Mouse (Mus musculus): ENCODE data around the gene Tjp2. TPM values are rescaled to one million over a fixed set of nuclear protein-coding genes. Genes with fewer than 3 reads are reported as not detected.

The Tjp2 gene
- polyA plus RNA-seq, 1 experiment from 2014 or later = 18.3 TPM

GRCm38 (mm10) chr19:24058021-24058420 lies 166.8 kb downstream of the Tjp2 start:
- DNase-seq (ENCODE audit: low spot score) = no peak
- no peak for TF ChIP-seq CTCF (IDR thresholded peaks at IDR 0.05; ENCODE audit: low read depth)
- TF ChIP-seq EP300 (optimal IDR thresholded peaks at IDR 0.05) = no peak
- no peak overlapping the region for H3K9ac ChIP-seq (ENCODE audit: low read length)
- ATAC-seq (ENCODE audit: low FRiP score, low TSS enrichment) = no peak
- no peak overlapping the region for H3K4me2 ChIP-seq (replicated peaks; ENCODE audit: low read depth)
- H3K4me3 ChIP-seq (ENCODE audit: low read depth, low read length) = no peak overlapping the region
- H3K27ac ChIP-seq (replicated peaks) = no peak overlapping the region
- H3K9me3 ChIP-seq (ENCODE audit: control insufficient read depth, low read length) = no peaks in the 10 kb centered on the region
- H3K4me1 ChIP-seq (replicated peaks; ENCODE audit: control insufficient read depth, insufficient read depth) = no peaks in the 10 kb centered on the region
- no peaks in the 10 kb centered on the region for H3K27me3 ChIP-seq (ENCODE audit: control insufficient read depth, insufficient read depth, low read length)
- 68% methylated on average over 5 of the region's 5 CpGs for WGBS
- no peaks in the 10 kb centered on the region for H3K36me3 ChIP-seq (ENCODE audit: control insufficient read depth, insufficient read depth, low read length)

- no peak for ATAC-seq (ENCODE audit: low FRiP score, low TSS enrichment)
- H3K9me3 ChIP-seq (ENCODE audit: control insufficient read depth, low read length) = no peaks in the 10 kb centered on the region
- no peak overlapping the region for H3K4me2 ChIP-seq (replicated peaks; ENCODE audit: low read depth)
- WGBS = 96% methylated on average over 1 of the region's 1 CpGs
- no peak overlapping the region for H3K9ac ChIP-seq (ENCODE audit: low read length)
- no peaks in the 10 kb centered on the region for H3K36me3 ChIP-seq (ENCODE audit: control insufficient read depth, insufficient read depth, low read length)
- no peaks in the 10 kb centered on the region for H3K4me1 ChIP-seq (replicated peaks; ENCODE audit: control insufficient read depth, insufficient read depth)
- no peak overlapping the region for H3K27ac ChIP-seq (replicated peaks)
- no peak for DNase-seq (ENCODE audit: low spot score)
- H3K4me3 ChIP-seq (ENCODE audit: low read depth, low read length) = no peak overlapping the region
- H3K27me3 ChIP-seq (ENCODE audit: control insufficient read depth, insufficient read depth, low read length) = no peaks in the 10 kb centered on the region
- TF ChIP-seq CTCF (IDR thresholded peaks at IDR 0.05; ENCODE audit: low read depth) = peak; percentile 26
- TF ChIP-seq EP300 (optimal IDR thresholded peaks at IDR 0.05) = no peak
Observed at GRCm38 (mm10) chr19:24056880-24057279, 167.9 kb downstream of the Tjp2 start.

- H3K9me3 ChIP-seq (ENCODE audit: control insufficient read depth, low read length) = no peaks in the 10 kb centered on the region
- WGBS = 27% methylated on average over 2 of the region's 2 CpGs
- no peak overlapping the region for H3K4me2 ChIP-seq (replicated peaks; ENCODE audit: low read depth)
- H3K4me3 ChIP-seq (ENCODE audit: low read depth, low read length) = no peak overlapping the region
- H3K27me3 ChIP-seq (ENCODE audit: control insufficient read depth, insufficient read depth, low read length) = no peaks in the 10 kb centered on the region
- DNase-seq (ENCODE audit: low spot score) (no peak), ATAC-seq (ENCODE audit: low FRiP score, low TSS enrichment) (peak; percentile 68; the same call in 1 of the 2 replicates)
- no peak overlapping the region for H3K27ac ChIP-seq (replicated peaks)
- TF ChIP-seq CTCF (IDR thresholded peaks at IDR 0.05; ENCODE audit: low read depth) (no peak), EP300 (optimal IDR thresholded peaks at IDR 0.05) (no peak)
- H3K36me3 ChIP-seq (ENCODE audit: control insufficient read depth, insufficient read depth, low read length) = no peaks in the 10 kb centered on the region
- H3K9ac ChIP-seq (ENCODE audit: low read length) = no peak overlapping the region
- no peaks in the 10 kb centered on the region for H3K4me1 ChIP-seq (replicated peaks; ENCODE audit: control insufficient read depth, insufficient read depth)
Observed at GRCm38 (mm10) chr19:24054904-24055303, 169.9 kb downstream of the Tjp2 start.

GRCm38 (mm10) chr19:24054265-24054664 lies 170.6 kb downstream of the Tjp2 start:
- no peaks in the 10 kb centered on the region for H3K36me3 ChIP-seq (ENCODE audit: control insufficient read depth, insufficient read depth, low read length)
- H3K27me3 ChIP-seq (ENCODE audit: control insufficient read depth, insufficient read depth, low read length) = no peaks in the 10 kb centered on the region
- H3K4me2 ChIP-seq (replicated peaks; ENCODE audit: low read depth) = no peak overlapping the region
- TF ChIP-seq EP300 (optimal IDR thresholded peaks at IDR 0.05) = no peak
- TF ChIP-seq CTCF (IDR thresholded peaks at IDR 0.05; ENCODE audit: low read depth) = no peak
- H3K9me3 ChIP-seq (ENCODE audit: control insufficient read depth, low read length) = no peaks in the 10 kb centered on the region
- peak overlapping the region; percentile 37; the same call in 1 of the 2 replicates for H3K27ac ChIP-seq (replicated peaks)
- WGBS = 46% methylated on average over 5 of the region's 5 CpGs
- no peak for ATAC-seq (ENCODE audit: low FRiP score, low TSS enrichment)
- DNase-seq (ENCODE audit: low spot score) = no peak
- H3K9ac ChIP-seq (ENCODE audit: low read length) = no peak overlapping the region
- H3K4me3 ChIP-seq (ENCODE audit: low read depth, low read length) = no peak overlapping the region
- H3K4me1 ChIP-seq (replicated peaks; ENCODE audit: control insufficient read depth, insufficient read depth) = no peaks in the 10 kb centered on the region

- no peaks in the 10 kb centered on the region for H3K4me1 ChIP-seq (replicated peaks; ENCODE audit: control insufficient read depth, insufficient read depth)
- no peak overlapping the region for H3K9ac ChIP-seq (ENCODE audit: low read length)
- H3K27me3 ChIP-seq (ENCODE audit: control insufficient read depth, insufficient read depth, low read length) = no peaks in the 10 kb centered on the region
- no peak overlapping the region for H3K4me2 ChIP-seq (replicated peaks; ENCODE audit: low read depth)
- ATAC-seq (ENCODE audit: low FRiP score, low TSS enrichment) (no peak), DNase-seq (ENCODE audit: low spot score) (no peak)
- no peak for TF ChIP-seq EP300 (optimal IDR thresholded peaks at IDR 0.05)
- no peak for TF ChIP-seq CTCF (IDR thresholded peaks at IDR 0.05; ENCODE audit: low read depth)
- H3K36me3 ChIP-seq (ENCODE audit: control insufficient read depth, insufficient read depth, low read length) = no peaks in the 10 kb centered on the region
- no peaks in the 10 kb centered on the region for H3K9me3 ChIP-seq (ENCODE audit: control insufficient read depth, low read length)
- 56% methylated on average over 2 of the region's 2 CpGs for WGBS
- no peak overlapping the region for H3K4me3 ChIP-seq (ENCODE audit: low read depth, low read length)
- no peak overlapping the region for H3K27ac ChIP-seq (replicated peaks)
Observed at GRCm38 (mm10) chr19:24050514-24050913, 174.3 kb downstream of the Tjp2 start.

GRCm38 (mm10) chr19:24049329-24049728 lies 175.5 kb downstream of the Tjp2 start:
- H3K4me2 ChIP-seq (replicated peaks; ENCODE audit: low read depth) = no peak overlapping the region
- no peaks in the 10 kb centered on the region for H3K9me3 ChIP-seq (ENCODE audit: control insufficient read depth, low read length)
- H3K36me3 ChIP-seq (ENCODE audit: control insufficient read depth, insufficient read depth, low read length) = no peaks in the 10 kb centered on the region
- DNase-seq (ENCODE audit: low spot score) (no peak), ATAC-seq (ENCODE audit: low FRiP score, low TSS enrichment) (no peak)
- H3K27me3 ChIP-seq (ENCODE audit: control insufficient read depth, insufficient read depth, low read length) = no peaks in the 10 kb centered on the region
- TF ChIP-seq EP300 (optimal IDR thresholded peaks at IDR 0.05) = no peak
- no peak for TF ChIP-seq CTCF (IDR thresholded peaks at IDR 0.05; ENCODE audit: low read depth)
- no peaks in the 10 kb centered on the region for H3K4me1 ChIP-seq (replicated peaks; ENCODE audit: control insufficient read depth, insufficient read depth)
- H3K27ac ChIP-seq (replicated peaks) = no peak overlapping the region
- WGBS = 80% methylated on average over 3 of the region's 3 CpGs
- no peak overlapping the region for H3K9ac ChIP-seq (ENCODE audit: low read length)
- no peak overlapping the region for H3K4me3 ChIP-seq (ENCODE audit: low read depth, low read length)

All from stomach, postnatal 0 days (tissue).